Mouse (Mus musculus): ENCODE data around the gene Gpr180. TPM values are rescaled to one million over a fixed set of nuclear protein-coding genes. Genes with fewer than 3 reads are reported as not detected.

The Gpr180 gene
- polyA plus RNA-seq, 1 experiment from 2014 or later = 32.3 TPM

DNA sequence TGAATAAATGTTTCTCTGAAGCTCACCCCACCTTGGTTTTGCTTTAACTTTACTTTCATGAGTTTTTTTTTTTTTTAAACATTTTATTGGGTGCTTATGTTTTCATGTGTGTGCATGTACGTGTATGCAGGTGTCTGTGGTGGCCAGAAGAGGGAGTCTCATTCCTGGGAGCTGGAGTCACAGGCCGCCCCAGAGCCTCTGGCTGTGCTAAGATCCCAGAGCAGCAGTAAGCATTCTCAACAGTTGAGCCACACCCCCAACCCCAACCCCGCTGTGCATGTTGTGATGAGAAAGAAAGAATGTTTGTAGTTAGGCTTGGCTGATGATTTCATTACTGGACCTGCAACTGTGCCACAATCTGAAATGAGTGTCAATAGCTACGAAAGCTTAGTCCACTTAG lies 31.8 kb downstream of the Gpr180 start:
- WGBS = 96% methylated on average over 4 of the region's 4 CpGs
- DNase-seq (ENCODE audit: low spot score, missing footprints) = no peak
- no peak overlapping the region for H3K27ac ChIP-seq (ENCODE audit: low read depth, low read length)
- peaks cover 4% of the 10 kb centered on the region; the same call in 1 of the 2 replicates for H3K9me3 ChIP-seq (ENCODE audit: control insufficient read depth, low read length)
- ATAC-seq (ENCODE audit: low FRiP score) = no peak
- H3K4me2 ChIP-seq = no peak overlapping the region
- no peak overlapping the region for H3K4me3 ChIP-seq (ENCODE audit: low read depth, low read length)
- H3K36me3 ChIP-seq (ENCODE audit: control insufficient read depth, insufficient read depth, low read length) = no peaks in the 10 kb centered on the region; the same call in 1 of the 2 replicates
- H3K4me1 ChIP-seq (ENCODE audit: control insufficient read depth, insufficient read depth, low read length) = peaks cover 2% of the 10 kb centered on the region; the same call in 1 of the 2 replicates
- H3K9ac ChIP-seq (ENCODE audit: low read length) = no peak overlapping the region
- H3K27me3 ChIP-seq (ENCODE audit: control insufficient read depth, insufficient read depth, low read length) = no peaks in the 10 kb centered on the region

DNA sequence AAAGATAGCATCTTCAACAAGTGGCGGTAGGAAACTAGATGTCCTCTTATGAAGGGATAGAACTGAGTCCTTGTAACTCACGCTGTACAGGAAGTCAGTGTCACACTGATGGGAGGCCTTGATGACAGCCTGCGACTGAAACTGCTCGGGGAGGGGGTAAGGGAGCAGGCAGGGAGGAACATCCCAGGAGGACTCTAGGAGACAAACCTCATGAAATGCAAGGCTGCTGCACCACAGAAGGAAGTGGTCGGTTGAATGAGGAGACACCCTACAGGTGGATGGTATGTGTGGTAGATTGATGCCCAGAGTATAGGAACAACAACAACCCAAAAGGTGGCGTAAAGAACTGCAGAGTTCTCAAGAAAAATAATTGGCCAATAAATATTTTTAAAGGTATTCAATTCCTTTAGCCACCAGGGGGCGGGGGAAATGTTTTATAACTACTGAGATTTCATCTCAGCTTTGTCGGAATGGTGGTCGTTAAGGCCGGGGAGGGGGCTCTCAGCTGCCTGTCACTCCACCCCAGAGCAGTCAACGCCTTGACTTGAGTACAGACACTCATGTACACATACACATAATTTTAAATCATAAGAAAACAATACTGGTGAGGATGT lies 36.7 kb downstream of the Gpr180 start:
- no peak overlapping the region for H3K27ac ChIP-seq (ENCODE audit: low read depth, low read length)
- DNase-seq (ENCODE audit: low spot score, missing footprints) (no peak), ATAC-seq (ENCODE audit: low FRiP score) (peak; percentile 52)
- peaks cover 2% of the 10 kb centered on the region; the same call in 1 of the 2 replicates for H3K4me1 ChIP-seq (ENCODE audit: control insufficient read depth, insufficient read depth, low read length)
- no peaks in the 10 kb centered on the region for H3K27me3 ChIP-seq (ENCODE audit: control insufficient read depth, insufficient read depth, low read length)
- no peak overlapping the region for H3K4me2 ChIP-seq
- H3K9me3 ChIP-seq (ENCODE audit: control insufficient read depth, low read length) = peaks cover 2% of the 10 kb centered on the region; the same call in 1 of the 2 replicates
- H3K4me3 ChIP-seq (ENCODE audit: low read depth, low read length) = no peak overlapping the region
- WGBS = 69% methylated on average over 11 of the region's 11 CpGs
- H3K9ac ChIP-seq (ENCODE audit: low read length) = no peak overlapping the region
- no peaks in the 10 kb centered on the region; the same call in 1 of the 2 replicates for H3K36me3 ChIP-seq (ENCODE audit: control insufficient read depth, insufficient read depth, low read length)

DNA sequence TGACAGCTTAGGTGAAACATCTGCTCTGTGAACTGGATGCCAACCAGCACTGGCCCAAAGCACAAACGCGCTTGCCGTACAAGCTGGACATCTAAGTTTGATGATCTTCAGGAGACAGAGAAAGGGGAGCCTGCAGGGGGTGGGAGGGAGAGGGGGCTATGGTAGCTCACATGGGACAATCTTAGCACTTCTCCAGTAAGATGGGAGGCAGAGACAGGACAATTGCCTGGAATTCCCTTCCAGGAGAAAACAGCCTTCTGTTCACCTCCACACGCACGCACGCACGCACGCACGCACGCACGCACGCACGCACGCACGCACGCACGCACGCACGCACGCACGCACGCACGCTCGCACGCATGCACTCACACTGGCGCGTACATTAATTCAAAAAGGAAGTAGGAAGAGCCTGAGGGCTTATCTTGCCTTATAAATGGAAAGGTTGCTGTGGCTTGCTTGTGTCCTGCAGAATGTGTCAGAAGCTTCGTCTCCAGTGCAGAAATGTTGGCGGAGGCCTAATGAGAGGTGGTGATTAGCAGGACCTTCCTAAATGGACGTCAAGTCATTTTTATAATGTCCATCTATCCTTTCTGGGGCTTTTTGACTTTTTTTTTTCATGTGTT lies 38.2 kb downstream of the Gpr180 start:
- Histone ChIP-seq H3K27me3 (ENCODE audit: control insufficient read depth, insufficient read depth, low read length) (no peaks in the 10 kb centered on the region), H3K4me2 (no peak overlapping the region), H3K4me1 (ENCODE audit: control insufficient read depth, insufficient read depth, low read length) (peaks cover 7% of the 10 kb centered on the region), H3K4me3 (ENCODE audit: low read depth, low read length) (no peak overlapping the region), H3K27ac (ENCODE audit: low read depth, low read length) (no peak overlapping the region), H3K36me3 (ENCODE audit: control insufficient read depth, insufficient read depth, low read length) (no peaks in the 10 kb centered on the region), H3K9ac (ENCODE audit: low read length) (no peak overlapping the region), H3K9me3 (ENCODE audit: control insufficient read depth, low read length) (no peaks in the 10 kb centered on the region)
- WGBS = 87% methylated on average over 30 of the region's 30 CpGs
- DNase-seq (ENCODE audit: low spot score, missing footprints) (no peak), ATAC-seq (ENCODE audit: low FRiP score) (no peak)

DNA sequence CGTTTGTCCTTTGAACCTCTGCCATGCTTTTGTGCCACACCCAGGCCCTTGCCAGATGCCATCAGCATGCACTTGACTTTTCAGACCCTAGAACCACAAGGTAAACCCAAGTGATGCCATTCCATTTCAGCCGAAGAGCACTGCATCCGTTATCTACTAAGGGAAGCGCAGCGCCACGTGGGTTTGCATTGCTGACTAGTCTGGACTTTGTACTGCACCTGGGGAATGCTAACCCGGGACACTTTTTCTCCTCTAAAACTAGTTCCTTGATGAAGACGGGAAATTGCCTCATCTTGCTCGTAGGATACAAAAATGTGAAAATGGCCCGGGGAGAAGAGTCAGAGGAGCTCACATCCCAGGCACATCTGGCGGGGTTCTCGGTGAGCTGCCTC lies 38.7 kb downstream of the Gpr180 start:
- 94% methylated on average over 12 of the region's 12 CpGs for WGBS

DNA sequence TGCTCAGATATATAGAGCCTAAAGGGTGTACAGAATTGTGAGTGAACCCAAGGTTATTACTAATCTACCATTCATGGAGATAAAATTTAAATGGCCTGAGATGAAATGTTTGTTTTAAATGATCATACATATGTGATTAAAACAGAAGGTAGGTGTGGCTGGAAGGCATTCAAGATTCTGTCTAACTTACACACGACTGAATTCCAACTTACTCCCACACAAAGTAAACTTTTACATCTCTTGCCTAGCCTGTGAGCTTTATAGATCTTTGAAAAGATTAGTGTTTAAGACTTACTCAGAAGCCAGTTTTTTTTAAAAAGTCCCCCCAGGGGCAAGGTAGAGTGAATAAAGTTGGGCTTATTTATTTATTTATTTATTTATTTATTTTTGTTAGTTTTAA lies 42.3 kb downstream of the Gpr180 start:
- no peak overlapping the region for H3K27ac ChIP-seq (ENCODE audit: low read depth, low read length)
- no peak overlapping the region for H3K4me2 ChIP-seq
- H3K9ac ChIP-seq (ENCODE audit: low read length) = no peak overlapping the region
- no peaks in the 10 kb centered on the region for H3K36me3 ChIP-seq (ENCODE audit: control insufficient read depth, insufficient read depth, low read length)
- ATAC-seq (ENCODE audit: low FRiP score) (no peak), DNase-seq (ENCODE audit: low spot score, missing footprints) (no peak)
- H3K4me3 ChIP-seq (ENCODE audit: low read depth, low read length) = no peak overlapping the region
- WGBS = 67% methylated on average over 1 of the region's 1 CpGs
- H3K9me3 ChIP-seq (ENCODE audit: control insufficient read depth, low read length) = no peaks in the 10 kb centered on the region
- peaks cover 5% of the 10 kb centered on the region for H3K4me1 ChIP-seq (ENCODE audit: control insufficient read depth, insufficient read depth, low read length)
- no peaks in the 10 kb centered on the region for H3K27me3 ChIP-seq (ENCODE audit: control insufficient read depth, insufficient read depth, low read length)

More for the DNA sequence above, 38.7 kb downstream of the Gpr180 start:
- H3K4me3 ChIP-seq (ENCODE audit: low read depth, low read length) = no peak overlapping the region
- no peaks in the 10 kb centered on the region for H3K27me3 ChIP-seq (ENCODE audit: control insufficient read depth, insufficient read depth, low read length)
- no peak overlapping the region for H3K27ac ChIP-seq (ENCODE audit: low read depth, low read length)
- H3K4me1 ChIP-seq (ENCODE audit: control insufficient read depth, insufficient read depth, low read length) = peaks cover 7% of the 10 kb centered on the region
- H3K9ac ChIP-seq (ENCODE audit: low read length) = no peak overlapping the region
- H3K9me3 ChIP-seq (ENCODE audit: control insufficient read depth, low read length) = no peaks in the 10 kb centered on the region
- ATAC-seq (ENCODE audit: low FRiP score) (no peak), DNase-seq (ENCODE audit: low spot score, missing footprints) (no peak)
- no peak overlapping the region for H3K4me2 ChIP-seq
- H3K36me3 ChIP-seq (ENCODE audit: control insufficient read depth, insufficient read depth, low read length) = no peaks in the 10 kb centered on the region

DNA sequence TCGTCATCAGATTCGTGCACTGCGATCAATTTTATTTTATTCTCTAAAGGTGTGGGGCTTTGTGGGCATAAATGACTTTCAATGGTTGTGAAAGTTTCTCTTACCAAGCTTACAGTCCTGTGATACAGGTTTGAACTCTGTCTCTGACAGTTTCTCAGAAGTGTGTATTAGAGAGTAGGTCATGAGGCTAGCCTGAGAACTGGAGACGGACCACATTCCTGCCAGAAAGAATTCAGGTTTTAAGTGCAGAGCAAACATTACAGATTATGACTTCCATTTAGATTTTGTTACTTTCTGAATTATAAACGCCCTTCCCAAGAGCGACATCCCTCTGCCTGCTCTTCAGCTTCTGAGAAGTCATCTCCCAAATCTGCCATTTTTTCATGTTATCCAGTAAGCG lies 42.7 kb downstream of the Gpr180 start:
- no peaks in the 10 kb centered on the region for H3K36me3 ChIP-seq (ENCODE audit: control insufficient read depth, insufficient read depth, low read length)
- H3K27ac ChIP-seq (ENCODE audit: low read depth, low read length) = peak overlapping the region; percentile 73; the same call in 1 of the 2 replicates
- H3K4me2 ChIP-seq = peak overlapping the region; percentile 72
- no peaks in the 10 kb centered on the region for H3K27me3 ChIP-seq (ENCODE audit: control insufficient read depth, insufficient read depth, low read length)
- H3K4me3 ChIP-seq (ENCODE audit: low read depth, low read length) = peak overlapping the region; percentile 45
- H3K9ac ChIP-seq (ENCODE audit: low read length) = peak overlapping the region; percentile 71
- H3K4me1 ChIP-seq (ENCODE audit: control insufficient read depth, insufficient read depth, low read length) = peaks cover 5% of the 10 kb centered on the region
- DNase-seq (ENCODE audit: low spot score, missing footprints) = peak; percentile 89
- no peaks in the 10 kb centered on the region for H3K9me3 ChIP-seq (ENCODE audit: control insufficient read depth, low read length)
- peak; percentile 43 for ATAC-seq (ENCODE audit: low FRiP score)
- WGBS = 28% methylated on average over 7 of the region's 7 CpGs

DNA sequence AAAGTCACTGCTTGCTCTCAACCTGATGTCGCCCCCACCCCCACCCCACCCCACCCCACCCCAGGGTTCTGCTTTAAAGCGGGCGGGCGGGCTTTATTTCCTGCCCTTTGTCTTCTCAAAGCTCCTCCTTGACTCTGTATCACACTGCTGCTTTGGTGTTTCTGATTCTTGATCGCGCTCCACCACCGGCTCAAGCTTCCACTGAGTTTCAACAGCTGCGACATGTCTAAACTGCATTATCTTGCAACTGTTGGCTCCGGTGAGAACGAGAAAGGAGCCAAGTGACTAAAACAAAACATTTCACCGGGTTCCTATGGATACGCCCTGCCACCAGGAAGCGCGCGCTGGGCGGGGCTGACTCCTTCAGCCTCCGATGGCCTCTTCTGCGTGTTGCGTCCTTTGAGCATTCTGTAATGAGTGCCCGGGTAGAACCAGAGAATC lies 43.2 kb downstream of the Gpr180 start:
- no peaks in the 10 kb centered on the region for H3K9me3 ChIP-seq (ENCODE audit: control insufficient read depth, low read length)
- H3K4me2 ChIP-seq = peak overlapping the region; percentile 72
- peak overlapping the region; percentile 71 for H3K9ac ChIP-seq (ENCODE audit: low read length)
- under 1% methylated on average over 20 of the region's 20 CpGs for WGBS
- DNase-seq (ENCODE audit: low spot score, missing footprints) (peak; percentile 97), ATAC-seq (ENCODE audit: low FRiP score) (peak; percentile 92)
- H3K4me3 ChIP-seq (ENCODE audit: low read depth, low read length) = peak overlapping the region; percentile 45
- no peaks in the 10 kb centered on the region for H3K27me3 ChIP-seq (ENCODE audit: control insufficient read depth, insufficient read depth, low read length)
- peaks cover 5% of the 10 kb centered on the region for H3K4me1 ChIP-seq (ENCODE audit: control insufficient read depth, insufficient read depth, low read length)
- peak overlapping the region; percentile 73 for H3K27ac ChIP-seq (ENCODE audit: low read depth, low read length)
- H3K36me3 ChIP-seq (ENCODE audit: control insufficient read depth, insufficient read depth, low read length) = no peaks in the 10 kb centered on the region

DNA sequence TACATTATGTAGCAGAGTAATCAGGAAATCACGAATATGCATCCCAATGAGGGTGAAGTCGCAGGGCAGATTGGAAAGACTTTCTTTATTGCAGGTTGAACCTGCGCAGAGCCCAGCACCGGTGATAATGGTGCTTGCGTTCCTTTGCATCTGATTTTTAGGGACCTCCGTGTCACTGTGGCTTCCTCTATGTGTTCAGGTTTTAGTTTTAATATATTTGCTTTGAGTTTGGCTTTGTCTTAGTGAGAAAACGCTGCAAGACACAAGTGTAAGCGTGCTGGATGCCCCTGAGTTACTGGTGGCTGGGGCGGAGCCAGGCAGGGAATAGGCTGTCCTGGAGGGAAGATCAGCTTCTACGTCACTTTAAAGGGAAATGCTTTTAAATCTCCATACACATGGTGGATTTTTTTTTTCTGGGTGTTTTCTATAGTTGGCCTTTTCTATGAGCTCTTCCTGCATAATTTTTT lies 43.8 kb downstream of the Gpr180 start:
- peak overlapping the region; percentile 45 for H3K4me3 ChIP-seq (ENCODE audit: low read depth, low read length)
- H3K9me3 ChIP-seq (ENCODE audit: control insufficient read depth, low read length) = no peaks in the 10 kb centered on the region
- H3K4me2 ChIP-seq = peak overlapping the region; percentile 72
- H3K27me3 ChIP-seq (ENCODE audit: control insufficient read depth, insufficient read depth, low read length) = no peaks in the 10 kb centered on the region
- 2% methylated on average over 10 of the region's 10 CpGs for WGBS
- peak; percentile 76 for ATAC-seq (ENCODE audit: low FRiP score)
- peak overlapping the region; percentile 73 for H3K27ac ChIP-seq (ENCODE audit: low read depth, low read length)
- H3K36me3 ChIP-seq (ENCODE audit: control insufficient read depth, insufficient read depth, low read length) = no peaks in the 10 kb centered on the region
- H3K9ac ChIP-seq (ENCODE audit: low read length) = peak overlapping the region; percentile 71; the same call in 1 of the 2 replicates
- peak; percentile 93 for DNase-seq (ENCODE audit: low spot score, missing footprints)
- H3K4me1 ChIP-seq (ENCODE audit: control insufficient read depth, insufficient read depth, low read length) = peaks cover 5% of the 10 kb centered on the region

DNA sequence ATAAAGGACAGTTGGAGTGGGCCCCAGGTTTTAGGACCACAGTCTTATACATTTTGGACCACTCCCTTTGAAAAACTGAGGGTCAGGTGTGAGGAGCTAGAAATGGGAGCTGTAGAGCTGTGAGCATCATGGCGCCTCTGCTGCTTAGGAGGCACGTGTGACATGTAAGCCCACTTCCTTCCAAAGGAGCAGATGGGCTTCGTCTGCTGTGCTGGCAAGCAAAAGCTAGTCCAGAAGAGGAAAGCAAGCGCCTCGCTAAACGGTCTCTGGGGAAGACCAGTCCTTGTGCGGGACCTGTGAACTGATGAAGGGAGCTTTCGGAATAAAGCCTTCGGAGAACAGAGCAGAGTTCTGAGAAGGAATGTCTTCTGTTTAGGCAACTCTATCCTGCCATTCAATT lies 54.5 kb downstream of the Gpr180 start:
- ATAC-seq (ENCODE audit: low FRiP score) (no peak), DNase-seq (ENCODE audit: low spot score, missing footprints) (no peak)
- H3K27ac ChIP-seq (ENCODE audit: low read depth, low read length) = no peak overlapping the region
- H3K4me2 ChIP-seq = no peak overlapping the region
- WGBS = 90% methylated on average over 9 of the region's 9 CpGs
- H3K9ac ChIP-seq (ENCODE audit: low read length) = no peak overlapping the region
- no peaks in the 10 kb centered on the region; the same call in 1 of the 2 replicates for H3K27me3 ChIP-seq (ENCODE audit: control insufficient read depth, insufficient read depth, low read length)
- H3K4me1 ChIP-seq (ENCODE audit: control insufficient read depth, insufficient read depth, low read length) = peaks cover 13% of the 10 kb centered on the region
- H3K4me3 ChIP-seq (ENCODE audit: low read depth, low read length) = no peak overlapping the region
- no peaks in the 10 kb centered on the region for H3K9me3 ChIP-seq (ENCODE audit: control insufficient read depth, low read length)
- H3K36me3 ChIP-seq (ENCODE audit: control insufficient read depth, insufficient read depth, low read length) = no peaks in the 10 kb centered on the region

Data from midbrain, embryonic 11.5 days (tissue).